Mouse (Mus musculus): ENCODE data around the gene Peli2. TPM values are rescaled to one million over a fixed set of nuclear protein-coding genes. Genes with fewer than 3 reads are reported as not detected.
A peak's percentile ranks its signal among the peaks of the same experiment; 100 is the strongest.

The Peli2 gene
- total RNA-seq, 2 experiments from 2014 or later = 5.7 to 9.7 TPM

DNA sequence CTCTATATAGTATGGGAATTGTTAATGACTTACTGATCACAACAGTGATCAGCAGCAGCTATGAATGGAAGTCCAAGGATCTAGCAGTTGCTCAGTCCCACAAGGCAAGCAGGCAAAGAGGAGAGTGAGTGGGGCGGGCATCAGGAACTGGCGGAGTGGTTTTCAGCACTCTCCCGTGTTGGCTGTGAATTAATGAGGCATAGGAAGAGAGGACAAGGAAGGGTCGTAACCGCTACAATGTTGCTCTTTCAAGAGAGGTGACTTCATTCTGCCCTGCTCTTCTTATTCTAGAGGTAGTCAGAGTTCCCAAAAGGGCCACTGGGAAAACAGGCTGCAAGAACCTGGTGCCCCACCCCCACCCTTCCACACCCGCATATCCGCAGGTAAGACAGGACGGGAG lies 90.9 kb downstream of the Peli2 start:
- no peak for ATAC-seq (ENCODE audit: poor library complexity, severe bottlenecking)

DNA sequence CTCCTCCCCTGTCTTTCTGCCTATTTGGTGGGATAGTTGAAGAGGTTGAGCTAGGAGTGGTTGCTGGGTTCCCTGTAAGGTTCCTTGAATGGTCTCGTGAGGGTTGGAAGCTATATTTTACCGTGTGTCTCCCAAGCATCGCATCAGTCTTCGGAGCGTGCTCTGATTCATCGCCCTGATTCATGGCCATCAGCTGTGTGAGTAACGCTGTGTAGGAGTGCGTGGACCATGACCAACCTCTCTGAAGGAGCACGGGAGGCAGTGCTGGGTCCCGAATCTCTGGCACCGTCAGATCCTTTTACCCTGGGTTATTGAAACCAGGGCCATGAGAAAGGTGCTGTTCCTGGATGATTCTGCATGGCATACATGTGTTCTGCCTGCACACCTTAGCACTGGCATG lies 92.2 kb downstream of the Peli2 start:
- no peak for ATAC-seq (ENCODE audit: poor library complexity, severe bottlenecking)

DNA sequence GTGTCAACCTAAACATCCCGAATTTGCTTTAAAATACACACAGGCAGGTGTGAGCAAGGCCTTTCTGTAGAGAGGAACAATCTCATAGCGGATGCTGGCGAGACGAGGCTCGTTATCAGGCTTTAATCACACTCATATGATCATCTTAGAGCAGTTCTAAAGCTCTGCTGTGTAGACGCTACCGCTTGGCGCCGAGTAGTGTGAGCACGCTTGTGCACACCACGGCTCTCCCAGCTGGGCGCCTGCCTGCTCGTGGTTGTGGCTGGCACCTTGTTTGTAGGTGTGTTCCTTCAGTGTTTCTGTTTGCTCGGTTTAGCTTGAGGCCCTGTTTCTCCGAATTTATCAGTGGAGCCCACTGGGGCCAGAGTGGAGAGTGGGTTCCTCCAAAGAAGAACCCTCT lies 93.0 kb downstream of the Peli2 start:
- ATAC-seq (ENCODE audit: poor library complexity, severe bottlenecking) = no peak

DNA sequence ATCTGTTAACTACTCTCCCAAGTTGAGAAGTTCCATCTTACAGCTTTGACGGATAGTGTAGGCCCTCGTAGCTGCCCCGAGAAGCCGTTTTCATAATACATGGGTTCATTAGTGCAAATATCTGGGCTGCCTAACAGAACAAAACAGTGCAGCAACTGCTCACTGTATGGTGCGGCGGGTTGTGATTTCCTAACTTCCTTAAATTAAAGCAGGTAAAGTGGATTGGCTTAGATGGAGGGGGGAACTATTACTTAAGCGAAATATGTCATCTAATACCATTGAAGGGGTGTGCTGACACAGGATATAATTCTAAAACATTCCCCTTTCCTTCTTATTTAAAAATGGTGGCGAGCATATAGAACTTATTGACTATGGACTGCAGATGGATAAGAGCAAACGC lies 101.4 kb downstream of the Peli2 start:
- no peak for ATAC-seq (ENCODE audit: poor library complexity, severe bottlenecking)

DNA sequence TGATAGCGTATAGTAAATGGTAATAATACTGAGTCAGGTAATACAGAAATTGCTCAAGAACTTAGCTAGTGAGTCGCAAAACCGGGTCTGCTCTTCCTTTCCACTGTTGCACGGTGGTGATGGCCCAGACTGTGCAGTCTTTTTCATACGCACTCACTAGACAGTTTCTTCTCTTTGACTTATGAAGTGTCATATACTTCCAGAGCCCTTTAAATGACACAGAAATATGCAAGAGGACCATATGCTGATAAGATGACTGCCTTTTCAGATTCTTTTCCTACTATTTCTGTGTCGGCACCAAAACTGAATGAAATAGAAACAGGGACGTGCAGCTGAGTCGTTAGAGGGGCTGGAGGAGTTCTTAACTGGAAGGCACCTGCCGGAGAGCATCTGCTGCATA lies 102.1 kb downstream of the Peli2 start:
- ATAC-seq (ENCODE audit: poor library complexity, severe bottlenecking) = no peak

DNA sequence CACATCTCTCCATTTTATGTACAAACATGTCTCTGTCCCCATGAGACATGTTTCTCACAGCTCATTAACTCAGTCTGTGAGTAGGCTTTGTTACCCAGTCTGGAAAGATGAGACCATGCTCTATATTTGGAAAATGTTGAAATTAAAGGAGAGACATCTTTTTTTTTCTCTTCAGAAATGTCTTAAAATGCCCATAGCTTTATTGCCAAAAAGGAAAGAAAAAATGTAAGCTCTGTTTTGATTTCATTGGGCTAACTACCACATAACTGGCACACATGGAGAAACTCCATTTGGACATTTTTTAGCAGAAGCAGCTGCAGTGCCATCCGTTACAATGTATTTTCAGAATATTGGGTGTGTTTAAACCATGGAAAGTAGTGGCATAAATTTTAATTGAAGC lies 103.6 kb downstream of the Peli2 start:
- ATAC-seq (ENCODE audit: poor library complexity, severe bottlenecking) = no peak

DNA sequence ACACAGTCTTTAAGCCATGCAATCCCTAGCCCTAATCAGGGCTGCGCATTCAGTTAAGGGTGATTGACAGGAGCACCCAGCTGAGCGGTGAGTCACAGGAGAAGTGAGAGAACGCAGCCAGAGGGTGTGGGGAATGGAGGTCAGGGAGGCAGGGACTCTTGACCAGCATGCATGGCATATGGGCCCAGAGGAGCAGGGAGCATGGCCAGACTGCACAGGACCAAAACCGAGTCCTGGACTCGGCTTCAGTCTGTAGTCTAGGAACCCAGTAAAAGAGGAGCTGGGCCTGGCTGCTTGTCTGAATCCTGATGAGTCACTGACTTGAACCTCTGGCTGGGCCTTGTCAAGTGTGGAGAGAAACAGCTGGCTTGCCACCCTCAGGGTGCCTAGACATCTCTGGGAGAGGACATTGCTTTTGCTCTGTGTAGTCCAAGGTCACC lies 104.3 kb downstream of the Peli2 start:
- ATAC-seq (ENCODE audit: poor library complexity, severe bottlenecking) = no peak

DNA sequence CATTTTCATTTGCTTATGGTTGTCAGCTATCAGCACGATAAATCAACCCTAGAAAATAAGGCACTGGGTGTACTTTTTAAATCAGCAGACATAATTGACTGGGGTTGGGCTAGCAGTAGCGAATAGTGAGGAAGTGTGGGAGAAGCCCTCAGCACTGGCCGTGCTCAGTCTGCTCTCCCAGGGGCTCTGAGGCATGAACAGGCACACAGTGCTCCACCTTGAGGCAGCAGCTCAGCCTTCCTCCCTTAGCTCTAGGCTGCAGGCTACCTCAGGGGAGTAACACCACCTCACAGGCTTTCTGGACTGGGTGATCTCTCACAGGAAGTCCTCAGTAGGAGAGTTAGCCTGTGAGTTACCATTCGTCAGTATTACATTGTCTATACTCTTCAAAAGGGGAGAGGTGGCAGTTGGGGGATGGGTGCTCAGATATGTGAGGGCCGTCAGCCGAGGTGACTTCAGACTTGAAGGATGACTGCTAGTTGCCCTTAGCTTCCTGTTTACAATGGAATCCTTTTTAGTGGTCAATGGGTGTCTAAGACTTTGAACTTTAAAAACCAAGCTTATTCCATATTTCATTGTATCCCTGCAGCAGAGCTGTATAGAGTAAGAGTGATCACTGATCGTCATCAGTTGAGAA lies 105.3 kb downstream of the Peli2 start:
- peak; percentile 70 for ATAC-seq (ENCODE audit: poor library complexity, severe bottlenecking)

DNA sequence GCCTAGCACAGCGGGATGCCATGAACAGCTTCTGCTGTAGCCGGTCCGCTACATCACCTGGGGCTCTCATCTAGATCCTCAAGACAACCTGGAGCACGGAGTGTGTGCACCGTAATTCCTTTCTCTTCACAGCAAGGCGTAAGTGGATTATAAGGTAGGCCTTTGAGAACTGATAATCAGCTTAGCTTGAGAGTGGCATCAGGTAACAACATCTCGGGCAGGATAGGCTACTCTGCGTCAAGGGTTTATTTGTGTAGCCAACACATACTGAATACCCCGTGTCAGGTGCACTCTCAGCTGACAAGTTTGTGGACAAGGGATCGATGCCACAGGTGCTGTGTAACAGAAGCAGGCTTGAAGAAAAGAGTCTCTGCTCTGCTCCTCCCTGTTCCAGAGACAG lies 106.1 kb downstream of the Peli2 start:
- no peak for ATAC-seq (ENCODE audit: poor library complexity, severe bottlenecking)

DNA sequence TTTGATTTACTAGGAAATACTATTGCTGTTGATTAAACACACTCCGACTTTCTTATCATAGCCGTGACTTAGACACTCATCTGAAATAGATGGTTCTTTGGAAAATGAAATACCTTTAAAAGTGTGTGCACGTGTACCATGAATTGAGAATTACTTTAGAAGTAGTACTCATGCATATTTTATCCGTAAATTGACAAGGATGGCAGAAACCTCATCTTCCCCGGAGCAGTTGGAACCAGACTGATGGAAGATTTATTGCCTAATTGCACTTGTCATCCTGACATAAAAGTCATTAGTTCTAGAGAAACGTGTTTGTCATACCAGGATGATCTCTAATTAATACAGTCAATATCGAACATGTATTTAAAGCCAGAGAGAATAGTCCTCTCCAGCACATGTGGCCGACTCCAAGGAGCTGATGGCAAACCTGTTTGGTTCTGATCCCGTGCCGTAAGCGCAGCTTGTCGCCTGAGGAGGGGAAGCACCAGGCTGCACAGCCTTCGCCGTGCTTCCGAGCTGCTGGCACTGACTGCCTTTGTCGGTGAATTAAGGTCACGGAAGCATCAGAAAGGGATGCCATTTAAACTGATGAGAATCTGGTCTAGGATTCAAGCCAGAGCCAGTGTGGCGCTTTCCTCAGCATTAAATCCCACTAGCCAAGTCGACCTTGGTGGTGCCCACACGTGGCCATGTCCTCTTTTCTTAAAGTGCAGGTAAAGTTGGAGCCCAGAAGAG lies 114.3 kb downstream of the Peli2 start:
- no peak for ATAC-seq (ENCODE audit: poor library complexity, severe bottlenecking)

DNA sequence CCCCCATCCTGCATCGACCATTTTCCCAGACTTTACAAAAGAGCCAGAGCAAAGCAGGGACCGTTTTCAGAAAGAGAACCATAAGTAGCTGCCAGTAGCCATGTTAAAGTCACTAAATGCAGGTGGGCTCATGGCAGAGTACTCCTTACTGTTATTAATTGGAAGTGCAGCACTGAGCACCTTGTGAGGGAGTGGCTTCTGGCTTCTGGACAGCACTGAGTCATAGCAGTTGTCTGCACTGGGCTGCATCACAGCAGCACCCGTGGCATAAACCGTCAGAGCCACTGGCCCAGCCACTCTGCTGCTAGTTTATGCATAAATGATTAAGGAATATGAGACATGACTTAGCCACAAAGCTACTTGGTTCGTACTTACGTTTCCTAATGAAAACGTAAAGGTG lies 120.7 kb downstream of the Peli2 start:
- ATAC-seq (ENCODE audit: poor library complexity, severe bottlenecking) = no peak

DNA sequence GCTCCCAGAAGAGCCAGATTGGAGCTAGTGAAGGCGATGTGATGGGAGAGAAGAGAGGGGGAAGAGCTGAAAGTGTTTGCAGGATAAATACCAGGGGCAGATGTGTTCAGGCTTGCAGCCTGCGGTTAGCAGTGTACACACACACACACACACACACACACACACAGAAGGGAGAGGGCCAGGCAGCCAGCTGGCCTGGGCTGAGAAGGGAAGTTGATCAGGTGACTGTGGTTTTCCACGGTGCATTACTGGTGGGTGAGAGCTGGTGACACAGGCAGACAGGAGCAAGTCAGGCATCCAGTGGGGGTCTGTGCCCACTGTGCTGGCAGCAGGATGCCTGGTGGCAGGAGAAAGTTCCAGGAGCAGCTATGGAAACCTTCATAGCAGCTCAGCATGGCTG lies 125.6 kb downstream of the Peli2 start:
- peak; percentile 95 for ATAC-seq (ENCODE audit: poor library complexity, severe bottlenecking)

DNA sequence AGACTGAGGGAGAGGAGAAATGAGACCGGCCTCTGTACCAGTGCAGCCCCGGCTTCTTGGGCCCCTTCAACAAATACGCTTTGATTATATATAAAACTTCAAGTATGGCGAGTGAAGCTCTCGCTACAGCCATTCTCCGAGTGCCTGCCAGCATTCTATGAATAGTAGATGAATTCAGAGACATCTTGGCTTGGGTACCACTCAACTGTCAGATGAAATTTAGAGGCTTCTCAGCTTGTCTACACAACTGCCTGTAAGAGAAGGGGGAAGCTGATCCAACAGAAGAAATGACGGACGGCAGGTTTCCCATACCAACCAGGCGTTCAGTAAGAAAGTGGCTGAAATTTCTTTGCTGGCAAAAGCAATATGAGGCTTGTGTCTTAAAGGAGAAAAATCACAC lies 126.3 kb downstream of the Peli2 start:
- ATAC-seq (ENCODE audit: poor library complexity, severe bottlenecking) = no peak

DNA sequence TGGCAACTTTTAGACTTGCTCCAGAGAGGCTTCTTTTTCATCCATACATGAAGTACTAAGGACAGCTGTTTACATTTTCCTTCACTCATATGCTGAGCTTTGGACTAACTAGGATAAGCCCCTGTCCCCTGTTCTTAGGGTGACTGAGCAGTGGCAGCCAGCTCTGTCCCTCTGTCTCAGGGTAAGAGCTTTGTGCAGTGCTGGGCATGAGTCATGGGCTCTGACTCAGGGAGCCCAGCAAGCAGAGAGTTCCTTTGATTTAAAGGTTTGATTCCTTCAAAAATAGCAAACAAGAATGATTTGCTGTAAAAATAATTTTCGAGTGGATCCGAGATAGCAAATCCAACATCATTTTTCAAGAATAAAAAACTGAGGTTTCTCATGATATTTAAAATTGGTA lies 128.8 kb downstream of the Peli2 start:
- ATAC-seq (ENCODE audit: poor library complexity, severe bottlenecking) = no peak

DNA sequence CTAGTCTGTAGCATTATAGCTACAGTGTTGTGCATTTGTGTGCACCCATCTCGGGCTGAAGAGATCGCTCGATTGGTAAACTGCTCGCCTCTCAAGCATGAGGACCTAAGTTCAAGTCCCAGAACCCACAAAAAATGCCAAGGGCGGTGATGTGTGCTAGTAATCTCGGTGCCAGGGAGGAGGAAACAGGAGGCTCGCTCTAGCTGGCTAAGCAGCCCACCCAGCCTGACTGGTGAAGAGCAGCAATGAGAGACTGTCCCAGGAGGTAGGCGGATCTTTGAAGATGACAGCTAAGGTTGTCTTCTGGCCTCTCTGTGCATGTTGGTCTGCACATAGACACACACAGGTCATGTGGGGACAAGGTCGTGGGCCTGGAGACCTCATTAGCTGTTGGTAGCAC lies 129.3 kb downstream of the Peli2 start:
- ATAC-seq (ENCODE audit: poor library complexity, severe bottlenecking) = no peak

DNA sequence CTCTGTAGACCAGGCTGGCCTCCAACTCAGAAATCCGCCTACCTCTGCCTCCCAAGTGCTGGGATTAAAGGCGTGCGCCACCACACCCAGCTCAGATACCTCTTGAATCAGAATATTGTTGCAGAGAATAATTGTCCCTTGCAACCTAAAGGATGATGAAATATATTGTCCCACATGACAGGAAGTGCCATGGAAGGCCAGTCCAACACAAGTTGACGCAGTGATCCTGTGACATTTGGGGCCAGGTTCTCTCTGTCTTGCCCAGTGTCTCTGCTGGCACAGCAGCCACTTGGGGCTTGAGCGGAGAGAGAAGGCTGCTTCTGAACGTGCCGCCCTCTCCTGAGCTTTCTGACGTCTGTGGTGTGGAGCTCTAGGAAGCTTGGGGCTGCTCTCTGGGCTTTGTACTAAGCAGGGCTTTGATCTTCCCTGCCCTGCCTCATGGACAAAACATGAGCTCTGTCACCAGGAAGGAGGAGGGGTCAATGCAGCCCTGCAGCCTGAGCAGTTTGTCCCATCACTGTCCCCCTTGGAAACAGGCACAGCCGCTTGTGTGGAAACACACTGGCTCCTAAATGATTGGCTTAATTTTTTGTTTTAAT lies 130.9 kb downstream of the Peli2 start:
- ATAC-seq (ENCODE audit: poor library complexity, severe bottlenecking) = no peak

DNA sequence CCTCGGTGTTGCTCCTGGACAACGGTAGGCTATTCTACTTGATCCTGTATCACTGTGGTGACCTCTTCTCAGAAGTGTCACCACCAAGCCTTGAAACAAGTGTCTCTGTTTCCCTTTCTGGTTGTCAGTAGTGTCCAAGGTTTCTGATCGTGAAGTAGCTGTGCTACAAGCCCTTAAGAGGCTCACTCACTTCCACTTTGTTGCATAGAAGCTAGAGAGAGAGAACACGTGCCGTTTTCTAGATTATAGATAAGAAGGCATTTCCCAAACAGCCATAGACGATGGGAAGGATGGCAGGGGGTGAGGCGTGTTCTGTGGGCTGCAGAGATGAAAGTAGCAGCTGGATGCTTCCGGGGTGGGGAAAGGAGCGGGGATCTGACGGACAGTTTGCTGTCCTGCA lies 132.6 kb downstream of the Peli2 start:
- ATAC-seq (ENCODE audit: poor library complexity, severe bottlenecking) = no peak

DNA sequence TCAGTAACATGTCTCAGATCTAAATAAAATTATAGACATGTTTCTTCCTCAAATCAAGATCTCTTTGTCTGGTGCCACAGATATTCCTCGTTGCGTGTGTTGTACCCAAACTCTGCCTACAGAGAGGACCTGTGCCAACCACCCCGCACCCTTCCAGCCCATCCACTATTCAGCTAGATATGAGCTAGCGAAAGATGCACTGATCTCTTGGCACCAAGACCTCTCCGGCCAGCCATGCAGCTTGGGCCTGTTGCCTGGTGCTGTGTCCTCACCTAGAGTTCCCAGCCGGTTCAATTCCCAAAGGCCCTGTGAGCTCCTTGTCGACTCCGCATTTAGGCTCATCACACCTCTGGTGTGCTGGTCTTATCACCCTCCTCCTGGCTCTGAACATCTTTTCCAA lies 134.1 kb downstream of the Peli2 start:
- no peak for ATAC-seq (ENCODE audit: poor library complexity, severe bottlenecking)

DNA sequence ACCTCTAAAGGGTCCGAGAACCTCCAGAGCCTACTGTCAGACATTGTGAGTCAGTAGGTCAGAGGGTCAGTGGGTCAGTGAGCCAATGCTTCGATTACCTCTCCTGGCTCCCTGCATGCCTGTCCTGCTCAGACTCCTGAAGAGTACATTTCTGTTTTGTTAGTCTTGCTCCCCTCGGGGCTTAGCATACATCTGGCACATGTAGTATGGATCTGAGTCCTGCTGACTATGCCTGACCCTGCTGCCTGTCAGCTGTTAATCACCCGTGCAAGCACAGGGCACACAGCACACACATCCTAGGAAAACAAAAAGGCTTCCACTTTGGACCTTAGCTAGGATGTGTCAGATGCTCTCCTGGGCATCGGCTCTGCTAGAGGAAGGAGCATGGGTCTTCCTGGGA lies 134.7 kb downstream of the Peli2 start:
- no peak for ATAC-seq (ENCODE audit: poor library complexity, severe bottlenecking)

DNA sequence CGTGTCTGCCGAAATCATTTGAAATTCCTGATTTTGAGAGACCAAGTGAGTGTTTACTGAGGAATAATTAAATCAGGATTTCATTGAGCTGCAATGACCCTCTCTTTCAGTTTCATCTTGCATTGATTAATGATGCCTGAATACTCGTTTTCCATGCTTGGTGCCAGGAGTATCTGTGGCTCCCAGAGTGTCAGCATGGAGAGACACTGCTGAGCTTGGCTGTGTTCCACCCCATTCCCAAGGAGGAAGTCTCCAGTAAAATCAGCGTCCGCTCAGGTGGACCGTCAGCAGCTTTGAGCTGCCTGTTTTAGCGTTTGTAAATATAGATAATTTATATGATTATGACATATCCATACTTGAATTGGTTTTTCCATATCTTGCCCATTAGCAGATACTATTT lies 137.1 kb downstream of the Peli2 start:
- no peak for ATAC-seq (ENCODE audit: poor library complexity, severe bottlenecking)

DNA sequence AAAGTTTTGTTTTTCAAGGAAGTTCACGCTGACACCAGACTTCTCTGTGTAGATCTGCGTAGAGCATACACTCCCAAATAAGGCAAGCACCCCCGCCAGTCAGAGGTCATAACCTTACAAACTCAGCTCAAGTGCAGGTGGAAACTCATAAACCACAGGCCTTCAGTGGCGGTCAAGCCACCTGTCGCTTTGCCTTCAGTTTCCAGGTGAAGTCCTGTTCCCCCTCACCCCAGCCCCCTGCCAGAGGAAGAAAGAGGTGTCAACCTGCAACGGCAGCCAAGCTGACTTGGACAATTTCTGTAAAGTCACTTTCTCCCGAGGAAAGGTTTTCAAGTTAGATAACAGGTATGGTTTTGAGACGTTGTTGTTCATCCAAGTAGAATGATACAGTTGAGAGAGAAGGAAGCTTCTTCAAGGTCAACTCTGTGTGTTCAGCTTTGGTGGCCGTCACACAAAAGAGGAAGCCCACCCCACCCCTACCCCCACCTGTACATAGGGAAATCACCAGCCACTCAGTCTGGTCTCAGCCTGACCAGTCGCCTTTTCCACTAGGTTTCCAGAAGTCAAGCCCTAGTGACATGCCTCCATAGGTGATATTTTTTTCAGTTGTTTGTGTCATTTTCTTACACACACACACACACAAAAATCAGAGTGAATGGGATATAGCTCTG lies 138.2 kb downstream of the Peli2 start:
- no peak for ATAC-seq (ENCODE audit: poor library complexity, severe bottlenecking)

DNA sequence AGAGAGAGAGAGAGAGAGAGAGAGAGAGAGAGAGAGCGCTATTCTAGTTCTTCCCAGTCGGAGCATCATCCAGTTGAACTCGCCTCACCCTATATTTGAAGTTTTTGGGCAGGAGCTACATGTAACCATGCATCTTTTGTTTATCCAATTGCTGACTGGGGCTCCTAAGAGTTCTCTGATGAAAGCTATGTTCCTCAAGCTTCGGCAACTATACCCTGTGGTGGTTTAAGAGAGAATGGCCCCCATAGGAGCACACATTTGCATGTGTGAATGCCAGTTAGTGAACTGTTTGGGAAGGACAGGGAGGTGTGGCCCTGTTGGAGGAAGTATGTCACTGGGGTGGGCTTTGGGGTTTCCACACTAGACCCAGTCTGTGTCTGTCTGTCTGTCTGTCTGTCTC lies 142.5 kb downstream of the Peli2 start:
- ATAC-seq (ENCODE audit: poor library complexity, severe bottlenecking) = no peak
